Comparison of ENCODE assay signal across 27 mouse cellular contexts in genomic region chr12:84042248-84042647, GRCm38 (mm10). TPM values are rescaled to one million over a fixed set of nuclear protein-coding genes. Genes with fewer than 3 reads are reported as not detected.
A peak's percentile ranks its signal among the peaks of the same experiment; 100 is the strongest.
DNase-seq lines count a peak whose midpoint lies in the region; ATAC-seq lines count a peak whose summit lies in the region.
"Had no signal": no experiment of that assay in that cellular context is flagged by ENCODE, and none has a peak within 500 bp of the region (broad histone marks: within the 10 kb centered on the region; RNA-seq: fewer than 3 reads in every experiment).

No protein-coding gene starts in this region.

- no peaks in the 10 kb centered on the region for H3K27me3 ChIP-seq in kidney, embryonic 16.5 days (ENCODE audit: insufficient read depth, low read length)
- no peaks in the 10 kb centered on the region; the same call in 1 of the 2 replicates for H3K27me3 ChIP-seq in liver, embryonic 11.5 days (replicated peaks; ENCODE audit: control insufficient read depth, insufficient read depth, low read length)
- H3K27me3 ChIP-seq in heart, embryonic 12.5 days (replicated peaks): peaks cover 4% of the 10 kb centered on the region; the same call in 1 of the 2 replicates
- H3K27me3 ChIP-seq: embryonic facial prominence, embryonic 12.5 days; heart, embryonic 15.5 days; limb, embryonic 15.5 days; stomach, embryonic 15.5 days had no signal

- no peak overlapping the region for H3K4me2 ChIP-seq in kidney, embryonic 16.5 days (replicated peaks; ENCODE audit: low read depth, low read length)
- H3K4me2 ChIP-seq in liver, embryonic 11.5 days: no peak overlapping the region
- H3K4me2 ChIP-seq in heart, embryonic 12.5 days: no peak overlapping the region
- H3K4me2 ChIP-seq: embryonic facial prominence, embryonic 12.5 days; heart, embryonic 15.5 days; limb, embryonic 15.5 days; midbrain, embryonic 15.5 days; stomach, embryonic 15.5 days had no signal

- DNase-seq in kidney, adult 18-20 months: peak; percentile 57
- DNase-seq in liver, embryonic 11.5 days (ENCODE audit: low spot score): no peak
- DNase-seq in yolk sac, embryonic 10.5 days (ENCODE audit: low spot score): peak; percentile 79
- DNase-seq in right cerebral cortex, adult 18-20 months: no peak
- no peak for DNase-seq in spleen, adult 18-20 months
- DNase-seq: adrenal gland, adult 2 months; cerebellum, adult 9-10 months; gastrocnemius, postnatal 14 days; heart, adult 18-20 months; layer of hippocampus, postnatal 36 days; lung, postnatal 14 days; right cerebral cortex, postnatal 25 days; thymus, adult 18-20 months; thymus, postnatal 4 days had no signal

- peak; percentile 70 for ATAC-seq in kidney, embryonic 16.5 days (ENCODE audit: low FRiP score, low TSS enrichment)
- no peak for ATAC-seq in liver, embryonic 11.5 days (replicated peaks; ENCODE audit: low FRiP score)
- no peak for ATAC-seq in heart, embryonic 12.5 days (ENCODE audit: insufficient number of reproducible peaks, low FRiP score)
- ATAC-seq: forebrain, embryonic 14.5 days; hindbrain, postnatal 0 days; midbrain, embryonic 15.5 days had no signal

- 70% methylated on average over 5 of the region's 5 CpGs for WGBS in kidney, embryonic 16.5 days
- WGBS in liver, embryonic 11.5 days: 70% methylated on average over 5 of the region's 5 CpGs
- WGBS in heart, embryonic 12.5 days: 82% methylated on average over 5 of the region's 5 CpGs

- 0 out of 2 replicates have a peak, but pooled peaks cover 3% of the 10 kb centered on the region for H3K36me3 ChIP-seq in kidney, embryonic 16.5 days (ENCODE audit: insufficient read depth, low read length)
- H3K36me3 ChIP-seq in liver, embryonic 11.5 days (ENCODE audit: control insufficient read depth, insufficient read depth, low read length): no peaks in the 10 kb centered on the region
- H3K36me3 ChIP-seq in heart, embryonic 12.5 days: no peaks in the 10 kb centered on the region
- H3K36me3 ChIP-seq: embryonic facial prominence, embryonic 12.5 days; heart, embryonic 15.5 days; hindbrain, embryonic 10.5 days; limb, embryonic 15.5 days; midbrain, embryonic 15.5 days; stomach, embryonic 15.5 days had no signal

- peak overlapping the region; percentile 72; the same call in 1 of the 2 replicates for H3K27ac ChIP-seq in kidney, embryonic 16.5 days (ENCODE audit: low read length)
- H3K27ac ChIP-seq in liver, embryonic 11.5 days (ENCODE audit: low read depth, low read length): peak overlapping the region; percentile 60; the same call in 1 of the 2 replicates
- no peak overlapping the region for H3K27ac ChIP-seq in heart, embryonic 12.5 days (ENCODE audit: poor library complexity, severe bottlenecking)
- H3K27ac ChIP-seq: embryonic facial prominence, embryonic 12.5 days; heart, embryonic 15.5 days; hindbrain, embryonic 10.5 days; hindbrain, postnatal 0 days; limb, embryonic 15.5 days; midbrain, embryonic 15.5 days; stomach, embryonic 15.5 days had no signal

- peaks cover 8% of the 10 kb centered on the region for H3K9me3 ChIP-seq in kidney, embryonic 16.5 days (ENCODE audit: low read length)
- H3K9me3 ChIP-seq in liver, embryonic 11.5 days (ENCODE audit: control insufficient read depth, low read length): no peaks in the 10 kb centered on the region
- peaks cover 9% of the 10 kb centered on the region for H3K9me3 ChIP-seq in heart, embryonic 12.5 days (replicated peaks)
- H3K9me3 ChIP-seq: heart, embryonic 15.5 days; limb, embryonic 15.5 days; midbrain, embryonic 15.5 days; stomach, embryonic 15.5 days had no signal

- H3K9ac ChIP-seq in kidney, embryonic 16.5 days (replicated peaks; ENCODE audit: low read length): no peak overlapping the region
- H3K9ac ChIP-seq in liver, embryonic 11.5 days (ENCODE audit: low read depth, low read length): no peak overlapping the region
- no peak overlapping the region for H3K9ac ChIP-seq in heart, embryonic 12.5 days
- H3K9ac ChIP-seq: embryonic facial prominence, embryonic 12.5 days; heart, embryonic 15.5 days; limb, embryonic 15.5 days; midbrain, embryonic 15.5 days; stomach, embryonic 15.5 days had no signal

- no peaks in the 10 kb centered on the region for H3K4me1 ChIP-seq in kidney, embryonic 16.5 days (ENCODE audit: insufficient read depth, low read length)
- H3K4me1 ChIP-seq in liver, embryonic 11.5 days (replicated peaks; ENCODE audit: control insufficient read depth, insufficient read depth, low read length): no peaks in the 10 kb centered on the region
- H3K4me1 ChIP-seq in heart, embryonic 12.5 days (replicated peaks): no peaks in the 10 kb centered on the region
- H3K4me1 ChIP-seq: embryonic facial prominence, embryonic 12.5 days; limb, embryonic 15.5 days; midbrain, embryonic 15.5 days; stomach, embryonic 15.5 days had no signal

- H3K4me3 ChIP-seq in kidney, embryonic 16.5 days (ENCODE audit: low read length): no peak overlapping the region
- H3K4me3 ChIP-seq in liver, embryonic 11.5 days (ENCODE audit: low read depth, low read length): no peak overlapping the region
- H3K4me3 ChIP-seq in heart, embryonic 12.5 days: no peak overlapping the region
- H3K4me3 ChIP-seq: embryonic facial prominence, embryonic 12.5 days; erythroblast, embryonic 14.5 days; heart, embryonic 15.5 days; hindbrain, embryonic 10.5 days; limb, embryonic 15.5 days; midbrain, embryonic 15.5 days; stomach, embryonic 15.5 days had no signal

RNA-seq across cellular contexts. Expression of gene Gm49366, which starts 3.5 kb away (rescaled TPM):
- not detected in 2 replicates for polyA plus RNA-seq in kidney, embryonic 16.5 days (2015; fragmentation: Nextera tagmentation; extraction: Ambion mirVana)
- not detected in 2 replicates for polyA plus RNA-seq in liver, embryonic 11.5 days (2014; fragmentation: Nextera tagmentation; extraction: Ambion mirVana)
- polyA plus RNA-seq in heart, embryonic 12.5 days (2016; fragmentation: Nextera tagmentation; extraction: Ambion mirVana): not detected in 2 replicates
- polyA plus RNA-seq: adrenal gland, adult 2 months; C2C12; cortical plate, adult 2 months; embryonic facial prominence, embryonic 12.5 days; erythroblast, embryonic 14.5 days; forebrain, embryonic 14.5 days; heart, embryonic 15.5 days; hindbrain, embryonic 10.5 days; hindbrain, postnatal 0 days; limb, embryonic 15.5 days; midbrain, embryonic 15.5 days; stomach, embryonic 15.5 days had no signal

RNA-seq across cellular contexts. Expression of gene Acot4, which starts 4.1 kb away (rescaled TPM):
- 8.0 and 11.5 TPM in 2 replicates for polyA plus RNA-seq in kidney, embryonic 16.5 days (2015; fragmentation: Nextera tagmentation; extraction: Ambion mirVana)
- 8.4 and 8.5 TPM in 2 replicates for polyA plus RNA-seq in liver, embryonic 11.5 days (2014; fragmentation: Nextera tagmentation; extraction: Ambion mirVana)
- 0.36 and 0.64 TPM in 2 replicates for polyA plus RNA-seq in heart, embryonic 12.5 days (2016; fragmentation: Nextera tagmentation; extraction: Ambion mirVana)

RNA-seq across cellular contexts. Expression of gene Acot3, which starts 9.7 kb away (rescaled TPM):
- polyA plus RNA-seq in kidney, embryonic 16.5 days (2015; fragmentation: Nextera tagmentation; extraction: Ambion mirVana): 2.6 and 3.4 TPM in 2 replicates
- polyA plus RNA-seq in liver, embryonic 11.5 days (2014; fragmentation: Nextera tagmentation; extraction: Ambion mirVana): 3.0 and 3.8 TPM in 2 replicates
- 0.27 and 0.64 TPM in 2 replicates for polyA plus RNA-seq in heart, embryonic 12.5 days (2016; fragmentation: Nextera tagmentation; extraction: Ambion mirVana)
- polyA plus RNA-seq: C2C12; limb, embryonic 15.5 days had no signal

RNA-seq across cellular contexts. Expression of gene Acot5, which starts 26.9 kb away (rescaled TPM):
- not detected in 2 replicates for polyA plus RNA-seq in kidney, embryonic 16.5 days (2015; fragmentation: Nextera tagmentation; extraction: Ambion mirVana)
- polyA plus RNA-seq in liver, embryonic 11.5 days (2014; fragmentation: Nextera tagmentation; extraction: Ambion mirVana): not detected in 2 replicates
- 0.22 TPM in 1 of 2 replicates, not detected in the other for polyA plus RNA-seq in heart, embryonic 12.5 days (2016; fragmentation: Nextera tagmentation; extraction: Ambion mirVana)
- polyA plus RNA-seq: C2C12; embryonic facial prominence, embryonic 12.5 days; erythroblast, embryonic 14.5 days; forebrain, embryonic 14.5 days; heart, embryonic 15.5 days; limb, embryonic 15.5 days had no signal

RNA-seq across cellular contexts. Expression of gene Acot1, which starts 33.0 kb away (rescaled TPM):
- 69.0 and 69.8 TPM in 2 replicates for polyA plus RNA-seq in kidney, embryonic 16.5 days (2015; fragmentation: Nextera tagmentation; extraction: Ambion mirVana)
- 42.9 and 44.2 TPM in 2 replicates for polyA plus RNA-seq in liver, embryonic 11.5 days (2014; fragmentation: Nextera tagmentation; extraction: Ambion mirVana)
- polyA plus RNA-seq in heart, embryonic 12.5 days (2016; fragmentation: Nextera tagmentation; extraction: Ambion mirVana): 20.0 and 21.3 TPM in 2 replicates

Comparison
In these comparisons a context has a peak if more than half of its experiments do, and no peak if none do; other contexts are left out.
1. DNase-seq: peak in kidney, adult 18-20 months (single experiment) and yolk sac, embryonic 10.5 days (single experiment); none in liver, embryonic 11.5 days (single experiment), right cerebral cortex, adult 18-20 months (single experiment) and spleen, adult 18-20 months (0 of 2).